Mouse (Mus musculus) urinary bladder, postnatal 4 days (tissue): Measurements from ENCODE around the gene Galnt17.
A peak's percentile ranks its signal among the peaks of the same experiment; 100 is the strongest.

Experiments used
- DNase-seq, 2 experiments: peaks; one replicate each; pipeline ENCODE4 v3.0.0; 2021 to 2022; ENCODE audit warnings: low spot score in 2 of 2

The Galnt17 gene

DNA sequence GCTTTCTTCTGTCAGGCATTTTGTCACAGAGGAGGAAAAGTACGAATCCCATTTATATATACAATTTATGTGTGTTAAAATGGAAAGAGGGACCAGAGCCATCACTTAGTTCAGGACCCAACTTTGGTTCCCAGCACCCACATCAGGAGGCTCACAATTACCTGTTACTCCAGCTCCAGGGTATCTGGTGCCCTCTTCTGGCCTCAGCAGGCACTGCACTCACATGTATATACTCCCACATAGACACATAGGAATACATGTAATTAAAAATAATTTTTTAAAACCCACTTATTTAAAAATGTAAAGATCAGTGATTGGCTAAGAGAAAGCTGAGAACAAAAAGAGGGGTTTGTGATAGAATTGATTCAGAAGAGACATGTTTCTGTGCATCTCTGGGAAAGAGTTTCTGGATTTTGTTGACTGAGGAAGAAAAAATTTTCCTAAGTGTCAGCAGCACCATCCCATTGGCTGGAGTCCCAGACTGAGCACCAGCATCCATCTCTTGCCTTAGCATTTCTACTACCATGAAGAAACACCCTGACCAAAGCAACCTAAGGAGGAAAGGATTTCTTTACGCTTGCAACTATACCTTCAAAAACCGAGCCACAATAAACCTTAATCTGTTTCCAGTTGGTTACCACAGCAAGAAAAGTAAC lies 381.0 kb downstream of the Galnt17 start:
- no peak for DNase-seq

DNA sequence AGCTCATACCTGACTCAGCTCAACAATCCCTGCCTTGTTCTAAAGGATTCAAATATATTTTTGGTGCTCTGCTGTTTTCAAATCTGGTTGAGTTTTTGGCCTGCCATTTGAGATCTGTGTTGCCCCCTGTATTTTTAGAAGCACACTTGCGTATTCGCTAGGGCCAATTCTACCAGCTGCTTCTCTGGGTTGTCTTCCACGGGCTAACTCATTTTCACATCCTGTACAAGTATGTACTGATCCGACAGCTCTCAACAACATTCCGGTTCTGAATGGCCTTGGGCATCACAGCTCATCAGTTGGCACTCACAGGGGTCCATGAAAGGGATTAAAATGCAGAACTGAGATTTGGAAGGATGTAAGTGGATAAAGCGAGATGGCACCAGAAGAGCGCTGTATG lies 382.6 kb downstream of the Galnt17 start:
- DNase-seq, result no peak

DNA sequence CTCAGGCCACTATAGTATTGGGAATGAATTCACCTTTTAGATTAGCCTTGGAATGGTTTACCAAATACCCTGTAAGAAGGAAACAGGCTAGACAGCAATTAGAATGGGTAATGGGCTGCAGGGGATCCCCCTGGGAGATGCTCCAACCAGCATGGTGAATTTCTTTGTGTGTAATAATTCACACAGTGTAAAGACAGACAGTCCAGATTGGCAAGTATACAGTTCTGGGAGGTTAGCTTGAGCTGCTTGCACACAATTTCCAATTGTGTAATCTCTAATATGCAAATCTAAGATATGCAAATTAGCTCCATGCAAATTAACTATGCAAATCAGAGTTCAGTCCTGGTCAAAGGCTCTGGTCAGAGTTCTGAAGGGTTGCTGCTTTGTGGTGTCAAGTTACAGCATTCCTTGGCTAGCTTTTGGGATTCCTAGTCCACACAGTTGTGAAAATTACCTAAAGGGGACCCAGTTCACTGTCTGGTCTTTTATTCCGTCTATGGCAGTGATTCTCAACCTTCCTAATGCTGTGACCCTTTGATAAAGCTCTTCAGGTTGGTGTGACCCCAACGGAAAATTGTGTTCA lies 384.0 kb downstream of the Galnt17 start:
- DNase-seq, result no peak

DNA sequence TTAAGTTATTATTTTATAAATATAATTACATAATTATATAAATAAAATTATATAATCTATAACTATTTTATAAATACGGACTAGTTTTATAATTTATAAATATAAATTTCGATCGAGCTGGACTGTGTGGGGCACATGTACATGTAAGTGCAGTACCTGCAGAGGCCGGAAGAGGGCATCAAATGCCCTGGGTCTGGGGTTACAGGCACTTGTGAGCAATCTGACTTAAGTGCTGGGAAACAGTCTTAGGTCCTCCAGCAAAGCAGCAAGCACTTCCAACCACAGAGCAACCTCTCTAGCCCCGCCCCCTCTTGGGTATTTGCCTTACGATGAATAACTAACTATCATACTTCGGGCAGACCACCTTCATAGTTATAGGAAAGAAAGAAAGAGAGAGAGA lies 388.3 kb downstream of the Galnt17 start:
- no peak for DNase-seq

DNA sequence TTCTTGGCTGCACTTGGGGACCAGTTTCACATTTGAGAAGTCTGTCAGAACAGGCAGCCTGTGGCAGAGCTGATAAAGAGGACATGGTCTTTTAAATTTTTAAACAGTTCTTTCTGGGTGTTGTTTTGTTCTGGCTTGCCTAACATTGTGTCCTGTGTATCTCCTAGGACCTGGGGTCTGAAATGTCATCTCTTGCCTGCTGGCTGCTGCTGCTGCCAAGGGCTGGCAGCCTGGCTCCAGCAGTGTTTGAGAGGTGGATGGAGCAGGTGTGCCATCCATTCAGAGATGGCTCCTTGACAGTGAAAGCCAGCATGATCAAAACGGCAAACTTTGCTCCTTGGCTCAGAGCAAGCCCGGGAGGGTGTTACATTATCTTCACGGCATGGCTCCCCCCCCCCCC lies 393.7 kb downstream of the Galnt17 start:
- DNase-seq, result no peak

DNA sequence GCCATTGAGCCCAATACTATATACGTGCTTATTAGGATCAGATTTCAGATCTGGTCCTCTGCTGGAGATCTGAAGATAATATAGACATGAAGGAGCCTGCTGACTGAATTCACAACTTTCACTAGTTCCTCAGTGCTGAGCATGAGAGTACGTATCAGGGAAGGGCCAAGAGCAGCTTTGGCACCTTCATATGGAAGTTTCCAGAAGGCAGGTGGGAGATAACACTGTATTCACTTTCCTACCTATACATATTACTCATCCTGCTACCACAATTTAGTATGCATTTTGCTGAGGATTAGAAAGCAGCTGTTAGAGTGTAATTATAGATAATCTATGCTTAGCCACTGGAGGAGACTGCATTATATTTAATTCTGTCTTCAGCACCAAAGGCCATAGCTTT lies 396.7 kb downstream of the Galnt17 start:
- no peak for DNase-seq

DNA sequence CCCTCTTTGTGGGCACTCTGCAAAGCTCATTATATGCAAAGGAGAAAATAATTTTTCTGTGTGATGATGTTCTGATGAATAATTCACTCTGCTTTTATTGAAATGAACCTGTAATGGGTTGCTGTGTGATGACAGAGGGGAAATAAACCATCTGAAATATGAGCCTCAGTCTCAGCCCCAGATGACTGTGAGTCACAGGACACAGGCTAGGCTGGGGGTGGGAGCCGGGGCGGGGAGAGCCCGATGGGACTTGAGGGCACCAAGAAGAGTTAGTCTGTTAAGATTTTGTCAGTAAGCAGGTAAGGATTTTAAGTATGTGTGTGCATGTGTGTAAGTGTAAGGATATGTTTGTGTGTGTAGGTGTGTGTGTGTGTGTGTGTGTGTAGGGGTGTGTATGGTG lies 406.6 kb downstream of the Galnt17 start:
- DNase-seq, result no peak

DNA sequence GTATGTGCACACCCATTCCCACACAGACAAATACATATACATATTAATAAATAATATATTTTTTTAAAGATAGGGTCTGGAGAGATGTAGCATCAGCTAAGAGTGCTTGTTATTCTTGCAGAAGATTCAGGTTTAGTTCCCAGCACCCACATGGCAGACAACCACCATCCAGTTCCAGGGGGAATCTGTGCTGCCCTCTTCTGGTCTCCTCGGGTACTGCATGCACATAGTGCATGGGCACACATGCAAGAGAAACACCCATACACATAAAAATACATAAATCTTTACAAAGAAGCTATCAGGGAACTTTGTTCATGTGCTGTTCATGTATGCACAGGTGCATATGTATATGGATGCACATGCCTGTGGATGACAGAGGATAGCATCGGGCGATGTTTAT lies 412.3 kb downstream of the Galnt17 start:
- no peak for DNase-seq

DNA sequence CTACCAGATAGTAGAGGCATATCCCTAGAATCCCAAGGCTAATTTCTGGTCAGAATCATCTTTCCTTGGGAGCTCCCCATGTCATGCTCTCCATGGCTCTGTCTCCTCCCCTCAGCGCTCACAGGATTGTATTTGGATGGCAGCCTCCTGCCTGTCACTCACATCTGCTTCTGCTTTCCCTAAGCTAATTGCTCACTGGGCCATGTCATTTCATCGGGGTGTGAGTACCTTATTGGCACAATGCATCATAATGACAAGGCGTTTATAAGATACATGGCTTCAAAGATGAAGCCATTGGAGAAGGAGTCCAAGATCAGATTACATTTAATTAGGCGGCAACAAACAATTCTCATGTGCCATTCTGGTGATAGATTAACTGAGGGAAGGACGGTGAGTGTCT lies 416.6 kb downstream of the Galnt17 start:
- DNase-seq, result no peak

DNA sequence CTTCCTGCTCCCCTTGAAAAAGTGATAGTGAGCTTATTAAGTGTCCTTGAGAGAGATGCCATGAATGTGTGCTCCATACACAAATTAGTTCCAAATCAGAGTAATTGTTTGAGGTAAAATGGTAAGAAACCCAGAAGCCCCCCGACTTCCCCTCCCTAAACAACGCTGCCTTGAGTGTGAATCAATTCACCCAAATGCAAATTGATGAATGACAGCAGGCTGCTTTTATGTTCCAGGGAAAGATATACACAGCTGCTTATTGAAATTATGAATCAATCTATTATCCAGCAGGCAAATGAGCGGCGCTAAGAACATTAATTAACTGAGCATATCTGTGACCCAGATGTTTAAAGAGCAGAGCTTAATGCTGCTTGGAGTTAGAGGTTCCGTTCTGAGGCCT lies 428.0 kb downstream of the Galnt17 start:
- DNase-seq, result no peak

DNA sequence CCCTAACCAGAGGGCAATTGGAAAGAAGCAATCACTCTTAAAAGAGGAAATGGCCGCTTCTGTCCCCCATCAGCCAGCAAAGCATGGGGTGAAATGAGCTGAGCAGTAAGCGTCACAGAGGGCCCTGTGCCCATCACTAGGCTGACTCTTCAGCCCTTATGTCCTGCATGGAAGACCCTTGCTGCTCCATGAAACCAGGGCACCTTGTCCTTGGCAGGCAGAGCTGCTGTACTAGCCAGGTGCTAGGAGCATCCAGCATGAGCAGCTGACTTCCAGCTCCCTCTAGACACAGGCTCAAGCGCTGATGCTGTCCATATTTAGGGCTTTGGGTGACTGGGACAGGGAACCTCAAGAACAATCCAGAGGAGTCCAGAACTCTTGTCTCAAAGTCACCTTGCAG lies 432.9 kb downstream of the Galnt17 start:
- no peak for DNase-seq

DNA sequence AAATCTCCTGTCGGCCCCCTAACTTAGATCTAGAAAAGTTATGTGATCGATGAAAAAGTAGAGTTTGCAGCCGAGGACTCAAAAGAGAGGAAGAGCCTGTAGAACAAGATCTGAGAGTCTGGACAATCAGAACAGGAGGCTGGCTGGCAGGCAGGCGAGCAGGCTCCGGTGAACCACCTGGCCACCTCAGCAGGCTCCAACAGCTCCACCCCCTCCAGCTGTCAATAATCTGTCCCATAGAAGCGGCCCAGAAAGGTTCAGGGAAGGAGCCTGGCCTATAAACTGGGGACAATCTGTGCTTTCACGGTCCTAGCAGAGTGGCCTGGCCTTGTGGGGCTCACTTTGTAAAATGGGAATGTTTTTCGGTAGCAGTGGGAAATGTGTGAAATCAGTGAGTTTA lies 437.2 kb downstream of the Galnt17 start:
- DNase-seq, result no peak

DNA sequence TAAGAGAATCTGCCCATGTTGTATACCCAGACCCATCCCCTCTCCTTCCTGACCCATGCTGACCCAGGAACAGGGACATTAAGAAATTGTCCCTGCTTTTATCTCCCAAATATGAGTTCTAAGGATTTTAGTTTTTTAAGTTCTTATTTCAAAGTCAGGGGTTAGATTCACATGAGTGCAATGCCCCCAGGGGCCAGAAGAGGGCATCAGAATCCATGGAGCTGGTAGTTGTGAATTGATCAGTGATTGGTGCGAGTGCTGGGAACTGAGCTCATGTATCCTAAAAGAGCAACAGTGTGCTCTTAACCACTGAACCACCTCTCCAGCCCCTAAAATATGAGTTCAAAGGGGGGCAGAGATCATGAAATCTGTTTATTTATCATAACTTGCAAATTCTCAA lies 438.4 kb downstream of the Galnt17 start:
- DNase-seq, result no peak

DNA sequence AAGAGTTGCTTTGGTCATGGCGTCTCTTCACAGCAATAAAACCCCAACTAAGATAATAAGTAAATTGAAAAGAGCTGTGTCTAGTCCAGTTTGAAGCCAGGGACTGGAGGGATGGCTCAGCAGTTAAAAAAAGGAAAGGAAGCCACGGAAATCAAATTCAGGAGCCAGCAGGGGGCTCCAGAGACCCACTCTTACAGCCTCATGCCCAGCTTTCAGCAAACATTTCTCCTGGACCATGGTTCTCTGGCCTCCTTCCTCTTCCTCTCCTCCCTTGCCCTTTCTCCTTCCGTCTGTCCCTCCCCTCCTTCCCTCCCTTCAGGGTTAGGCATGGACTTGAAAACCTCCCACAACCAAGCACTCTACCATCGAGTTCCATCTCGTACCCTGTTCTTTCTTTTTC lies 446.0 kb downstream of the Galnt17 start:
- DNase-seq, result no peak

DNA sequence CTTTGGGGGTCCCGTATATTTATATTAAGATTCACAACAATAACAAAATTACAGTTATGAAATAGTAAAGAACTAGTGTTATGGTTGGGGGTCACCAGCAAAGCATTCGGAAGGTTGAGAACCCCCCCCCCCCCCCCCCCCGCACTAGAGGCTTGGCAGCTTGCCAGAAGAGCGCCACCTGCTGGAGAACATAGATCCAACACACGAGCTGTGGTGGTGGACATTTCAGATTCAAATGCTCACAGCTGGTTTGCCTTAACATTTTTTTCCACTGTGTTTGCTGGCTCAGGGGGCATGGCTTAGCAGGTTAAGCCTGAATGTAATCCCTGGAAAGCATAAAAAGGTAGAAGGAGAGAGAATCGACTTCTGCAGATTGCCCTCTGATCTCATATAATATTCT lies 448.6 kb downstream of the Galnt17 start:
- no peak for DNase-seq

DNA sequence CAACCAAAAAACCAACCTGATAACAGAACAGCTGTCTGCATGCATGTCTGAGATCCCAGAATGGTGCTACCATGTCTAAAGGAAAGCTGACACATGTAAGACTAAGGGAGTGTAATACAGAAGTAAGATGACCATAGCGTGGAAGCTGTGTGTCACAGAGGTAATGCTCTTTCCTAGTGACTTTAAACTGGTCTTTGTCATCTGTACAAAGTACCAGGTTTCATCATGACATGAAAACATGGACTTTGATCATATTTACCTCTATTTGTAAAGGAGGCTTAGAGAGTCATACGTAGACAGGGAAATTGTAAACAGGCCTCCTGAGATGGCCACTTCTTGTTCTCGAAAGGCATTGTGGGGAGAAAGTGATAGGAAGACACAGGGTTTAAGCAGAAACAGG lies 449.6 kb downstream of the Galnt17 start:
- DNase-seq, result no peak

DNA sequence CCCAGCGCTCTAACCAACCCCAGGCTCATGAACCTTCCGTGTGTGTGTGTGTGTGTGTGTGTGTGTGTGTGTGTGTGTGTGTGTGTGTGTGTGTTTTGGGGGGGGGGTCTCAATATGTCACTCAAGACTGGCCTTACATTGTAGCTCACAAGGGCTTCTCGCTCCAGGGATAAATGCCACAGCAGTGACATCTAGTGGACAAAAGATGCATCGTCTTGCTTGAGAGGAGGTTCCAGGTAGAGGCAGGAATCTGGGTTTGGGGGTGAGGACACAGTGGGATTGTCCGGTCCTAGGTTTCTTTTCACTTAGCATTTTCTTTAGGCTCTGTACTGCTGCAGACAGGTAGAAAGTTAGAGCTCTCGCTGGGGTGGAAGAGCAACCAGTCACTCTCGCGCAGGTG lies 450.1 kb downstream of the Galnt17 start:
- DNase-seq, result no peak

DNA sequence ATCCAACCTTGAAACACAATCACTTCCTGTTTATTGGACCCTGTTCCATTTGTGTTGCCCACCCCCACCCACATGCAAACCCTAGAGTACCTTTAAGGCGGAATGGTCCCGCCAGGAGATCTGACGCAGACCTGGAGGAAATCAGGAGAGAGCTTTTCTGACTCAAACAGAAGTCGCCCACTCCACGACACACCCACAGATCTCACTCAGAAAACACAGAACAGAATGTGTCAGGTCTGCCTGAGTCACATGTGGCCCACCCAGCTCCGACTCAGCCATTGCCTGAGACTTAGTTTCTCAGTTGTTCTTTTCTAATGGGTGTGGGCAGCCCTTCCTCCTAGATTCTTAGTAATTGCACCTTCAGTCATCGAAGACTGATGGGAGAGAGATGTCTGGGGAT lies 453.9 kb downstream of the Galnt17 start:
- DNase-seq, result no peak

DNA sequence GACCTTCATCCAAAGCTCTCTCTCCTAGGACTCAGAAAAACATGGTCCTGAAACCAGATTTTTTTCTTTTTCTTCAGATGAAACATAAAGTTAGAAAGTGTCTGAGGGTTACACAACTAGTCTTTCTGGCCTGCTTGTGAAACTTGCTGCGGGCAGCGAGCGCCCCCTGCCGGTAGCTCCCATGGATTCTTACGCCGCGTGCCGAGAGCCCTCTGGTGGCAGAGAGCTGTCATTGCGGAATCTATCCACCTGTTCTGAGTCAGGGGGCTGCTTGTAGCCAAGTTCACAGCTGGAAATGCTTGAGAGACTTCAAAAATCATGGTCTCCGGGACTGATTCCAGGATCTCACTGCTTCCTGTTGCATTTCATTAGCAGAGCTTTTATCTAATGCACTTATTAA lies 454.9 kb downstream of the Galnt17 start:
- peak; percentile 75 to 85 for DNase-seq

DNA sequence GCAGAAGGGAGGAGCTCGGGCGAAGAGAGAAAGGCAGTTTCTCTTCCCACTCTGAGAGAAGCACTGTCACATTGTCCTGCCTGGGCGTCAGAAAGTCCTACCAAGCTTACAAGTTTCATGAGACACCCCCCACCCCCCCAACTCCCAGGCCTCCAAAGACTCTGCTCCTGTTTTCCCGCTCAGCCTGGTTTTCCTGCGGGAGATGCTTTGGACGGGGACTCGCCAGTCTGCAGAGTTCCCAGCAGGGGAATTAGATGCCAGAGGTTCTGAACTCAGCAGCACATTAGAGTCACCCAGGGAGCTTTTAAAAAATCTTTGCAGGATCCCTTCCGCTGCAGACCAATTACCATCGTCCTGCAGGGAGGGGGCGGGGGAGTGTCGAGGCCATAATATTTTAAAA lies 456.1 kb downstream of the Galnt17 start:
- DNase-seq, result no peak

DNA sequence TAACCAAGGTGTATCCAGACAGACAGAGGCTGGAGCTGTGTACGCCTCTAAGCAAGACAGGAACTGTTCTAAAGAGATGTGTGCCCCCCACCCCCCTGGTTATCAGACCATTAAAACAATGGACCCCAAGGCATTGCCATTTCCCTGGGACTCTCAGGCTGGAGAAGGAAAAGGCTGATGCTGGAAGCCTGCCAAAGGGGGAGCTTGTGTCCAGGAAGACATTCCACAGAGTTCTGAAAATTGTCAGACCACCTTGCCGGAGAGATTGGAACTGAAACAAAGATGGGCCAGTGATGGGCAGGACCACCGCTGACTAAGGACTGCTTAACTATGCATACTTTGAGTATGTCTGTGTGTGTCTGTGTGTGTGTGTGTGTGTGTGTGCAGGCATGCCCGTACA lies 458.7 kb downstream of the Galnt17 start:
- no peak for DNase-seq

DNA sequence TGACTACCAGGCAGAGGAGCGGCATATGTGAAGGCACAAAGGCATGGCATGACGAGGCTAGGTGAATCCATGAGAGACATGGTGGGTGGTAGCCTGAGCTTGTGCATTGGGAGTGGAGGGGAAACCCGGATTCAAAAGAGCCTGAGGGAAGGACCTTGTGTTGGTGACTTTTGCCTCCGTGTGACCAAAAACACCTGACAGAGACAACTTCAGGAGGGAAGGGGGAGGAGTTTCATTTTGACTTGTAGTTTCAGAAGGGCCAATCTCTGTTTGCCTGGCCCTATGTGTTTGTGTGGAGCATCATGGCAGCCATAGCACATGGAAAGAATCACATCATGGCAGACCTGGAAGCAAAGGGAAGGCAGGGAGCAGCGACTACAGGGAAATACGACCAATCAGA lies 459.7 kb downstream of the Galnt17 start:
- no peak for DNase-seq

DNA sequence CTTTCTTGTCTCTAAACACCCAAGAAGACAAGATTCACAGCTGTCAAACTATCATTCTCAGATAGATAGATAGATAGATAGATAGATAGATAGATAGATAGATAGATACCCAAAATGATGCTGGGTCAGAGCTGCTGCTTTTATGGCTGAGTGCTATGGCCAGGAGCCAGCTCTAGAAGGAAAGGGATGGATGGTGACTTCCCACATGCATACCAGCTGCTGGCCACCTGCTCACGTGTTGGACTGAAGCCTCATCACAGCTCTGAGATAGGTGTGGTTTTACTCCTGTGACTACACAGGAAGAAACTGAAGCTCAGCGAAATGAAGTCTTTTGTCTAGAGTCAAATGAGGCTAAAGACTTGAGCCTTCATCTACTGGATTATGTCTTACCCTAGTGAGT lies 482.5 kb downstream of the Galnt17 start:
- DNase-seq, result no peak
